Mouse (Mus musculus) MEL (cell line): ENCODE results near the gene Slc2a3. TPM values are rescaled to one million over a fixed set of nuclear protein-coding genes. Genes with fewer than 3 reads are reported as not detected.
"Not testable (repeated sequence)": the region's sequence is repeated elsewhere in the genome, so short reads cannot be mapped to it uniquely, and the experiment has no call there.

ENCODE experiments used
- DNase-seq: peaks from one replicate; pipeline ENCODE4 v3.0.0; 2011; ENCODE audit warnings: low read depth, low spot score
- H3K27ac ChIP-seq: 2 replicates; pipeline ENCODE4 v1.5.1; 2012; ENCODE audit warnings: low read depth, mild to moderate bottlenecking, control low read depth, low read length, moderate library complexity; ENCODE audit not compliant: control insufficient read depth
- H3K27me3 ChIP-seq, 2 experiments: fragments of 150-350 bp in 1 of 2; sonication (generic) in 1 of 2; 2 replicates each; pipeline ENCODE4 v1.6.1; 2012; ENCODE audit warnings: low read length in 2 of 2, mild to moderate bottlenecking in 2 of 2, improper control_type of control experiment in 1 of 2, moderate library complexity in 1 of 2; ENCODE audit not compliant: insufficient read depth in 2 of 2, control insufficient read depth in 1 of 2
- H3K36me3 ChIP-seq, 2 experiments: 2 replicates each; pipeline ENCODE4 v1.6.1; 2012 to 2014; ENCODE audit warnings: low read length in 2 of 2, improper control_type of control experiment in 1 of 2, inconsistent platforms in 1 of 2, mild to moderate bottlenecking in 1 of 2; ENCODE audit not compliant: insufficient read depth in 2 of 2, control insufficient read depth in 1 of 2
- H3K4me1 ChIP-seq, 2 experiments: fragments of 150-350 bp in 1 of 2; sonication (generic) in 1 of 2; 2 replicates each; pipeline ENCODE4 v1.6.1; 2012; ENCODE audit warnings: low read length in 2 of 2, improper control_type of control experiment in 1 of 2, mild to moderate bottlenecking in 1 of 2; ENCODE audit not compliant: insufficient read depth in 2 of 2, control insufficient read depth in 1 of 2
- H3K4me3 ChIP-seq, 2 experiments: fragments of 150-350 bp in 1 of 2; sonication (generic) in 1 of 2; 2 replicates each; pipeline ENCODE4 v1.5.1; 2012; ENCODE audit warnings: low read depth in 2 of 2, low read length in 2 of 2, mild to moderate bottlenecking in 2 of 2, moderate library complexity in 2 of 2, control low read depth in 1 of 2, improper control_type of control experiment in 1 of 2; ENCODE audit not compliant: control insufficient read depth in 1 of 2, insufficient read depth in 1 of 2
- H3K79me2 ChIP-seq: 2 replicates; pipeline ENCODE4 v1.6.1; 2012; ENCODE audit warnings: mild to moderate bottlenecking, low read length, moderate library complexity; ENCODE audit not compliant: control insufficient read depth, poor library complexity, insufficient read depth
- H3K9ac ChIP-seq: 2 replicates; pipeline ENCODE4 v1.6.1; 2012; ENCODE audit warnings: low read depth, mild to moderate bottlenecking, control low read depth, low read length, moderate library complexity; ENCODE audit not compliant: control insufficient read depth, poor library complexity, severe bottlenecking
- H3K9me3 ChIP-seq: fragments of 150-350 bp; sonication (generic); replicated peaks from 2 replicates; pipeline ENCODE4 v1.6.1; 2012; ENCODE audit warnings: mild to moderate bottlenecking, low read length, improper control_type of control experiment, moderate library complexity; ENCODE audit not compliant: insufficient read depth
- BHLHE40 ChIP-seq: IDR thresholded peaks from 2 replicates; pipeline ENCODE4 v1.6.1; 2012; ENCODE audit warnings: low read depth, mild to moderate bottlenecking, inconsistent platforms, low read length, improper control_type of control experiment, borderline replicate concordance
- CHD1 ChIP-seq: IDR thresholded peaks from 2 replicates; pipeline ENCODE4 v1.6.1; 2012; ENCODE audit warnings: low read depth, mild to moderate bottlenecking, inconsistent platforms, low read length, improper control_type of control experiment
- EP300 ChIP-seq, 2 experiments: IDR thresholded peaks; 2 replicates each; pipeline ENCODE4 v1.6.1; 2011; ENCODE audit warnings: improper control_type of control experiment in 2 of 2, low read length in 2 of 2, low read depth in 1 of 2, mild to moderate bottlenecking in 1 of 2
- ETS1 ChIP-seq: IDR thresholded peaks from 2 replicates; pipeline ENCODE4 v1.6.1; 2012; ENCODE audit warnings: low read depth, mild to moderate bottlenecking, inconsistent platforms, low read length, improper control_type of control experiment, moderate library complexity
- GATA1 ChIP-seq: IDR thresholded peaks from 2 replicates; pipeline ENCODE4 v1.6.1; 2011; ENCODE audit warnings: low read depth, low read length, improper control_type of control experiment
- KAT2A ChIP-seq: conservative IDR thresholded peaks from 2 replicates; pipeline ENCODE4 v1.6.1; 2012; ENCODE audit warnings: low read depth, low read length, improper control_type of control experiment, inconsistent platforms
- MAZ ChIP-seq: IDR thresholded peaks from 2 replicates; pipeline ENCODE4 v1.6.1; 2012; ENCODE audit warnings: low read depth, mild to moderate bottlenecking, inconsistent platforms, low read length, improper control_type of control experiment
- NELFE ChIP-seq: IDR thresholded peaks from 2 replicates; pipeline ENCODE4 v1.6.1; 2011; ENCODE audit warnings: low read depth, low read length, improper control_type of control experiment
- RAD21 ChIP-seq: IDR thresholded peaks from 2 replicates; pipeline ENCODE4 v1.6.1; 2011; ENCODE audit warnings: mild to moderate bottlenecking, low read depth, low read length, improper control_type of control experiment
- RCOR1 ChIP-seq: IDR thresholded peaks from 2 replicates; pipeline ENCODE4 v1.6.1; 2012; ENCODE audit warnings: low read depth, mild to moderate bottlenecking, inconsistent platforms, low read length, improper control_type of control experiment
- TBP ChIP-seq: IDR thresholded peaks from 2 replicates; pipeline ENCODE4 v1.8.0; 2011; ENCODE audit warnings: low read depth, low read length, improper control_type of control experiment
- TCF12 ChIP-seq: IDR thresholded peaks from 2 replicates; pipeline ENCODE4 v1.6.1; 2014; ENCODE audit warnings: low read depth, mild to moderate bottlenecking, inconsistent platforms, low read length, improper control_type of control experiment, moderate library complexity
- USF1 ChIP-seq: IDR thresholded peaks from 2 replicates; pipeline ENCODE4 v1.6.1; 2014; ENCODE audit warnings: low read depth, mild to moderate bottlenecking, inconsistent platforms, low read length, improper control_type of control experiment, moderate library complexity
- ZC3H11A ChIP-seq: IDR thresholded peaks from 2 replicates; pipeline ENCODE4 v1.6.1; 2012; ENCODE audit warnings: low read depth, mild to moderate bottlenecking, inconsistent platforms, low read length, improper control_type of control experiment
- ZNF384 ChIP-seq: IDR thresholded peaks from 2 replicates; pipeline ENCODE4 v1.6.1; 2012; ENCODE audit warnings: low read depth, mild to moderate bottlenecking, inconsistent platforms, low read length, improper control_type of control experiment
- polyA plus RNA-seq, 2 experiments: library from polyadenylated mRNA; stranded (reverse) in 1 of 2; unstranded in 1 of 2; fragments of >175 nt in 1 of 2; fragments of >200 nt in 1 of 2; gene quantifications; 2 replicates each; pipeline versions ENCODE4 v1.2.1 to v1.2.4; 2012; ENCODE audit warnings: low replicate concordance in 2 of 2, low read depth in 1 of 2; ENCODE audit not compliant: insufficient read length in 2 of 2, insufficient read depth in 1 of 2, missing spikeins in 1 of 2
- total RNA-seq: library from RNA; depleted of rRNA; stranded (reverse); fragments of 300-350 nt; gene quantifications from 2 replicates; pipeline ENCODE4 v1.2.3, GENCODE M21; 2012

Gene Slc2a3
- total and polyA plus RNA-seq, 3 experiments, result 78.4 to 93.4 TPM; not detected in 1

DNA sequence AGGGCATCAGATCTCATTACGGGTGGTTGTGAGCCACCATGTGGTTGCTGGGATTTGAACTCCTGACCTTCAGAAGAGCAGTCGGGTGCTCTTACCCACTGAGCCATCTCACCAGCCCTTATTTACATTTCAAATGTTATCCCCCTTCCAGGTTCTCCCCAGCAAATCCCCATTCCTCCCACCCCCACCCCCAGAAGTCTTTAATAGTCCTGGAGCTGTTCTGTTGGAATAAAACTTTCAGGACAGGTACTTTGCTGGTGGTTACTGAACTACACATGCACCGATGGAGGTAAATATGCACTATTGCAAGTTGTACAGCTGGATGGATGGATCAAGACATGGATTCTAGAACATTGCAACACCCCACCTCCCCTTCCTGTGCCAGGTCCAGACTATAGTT, 34.4 kb downstream of the Slc2a3 start:
- not testable (repeated sequence) for H3K9me3 ChIP-seq, H3K9ac ChIP-seq, H3K27ac ChIP-seq, H3K4me3 ChIP-seq, H3K79me2 ChIP-seq, DNase-seq, H3K27me3 ChIP-seq
- Histone ChIP-seq H3K36me3 (peaks cover 0 to 14% of the 10 kb centered on the region in 2 experiments; a peak in 2 of 4 replicates), H3K4me1 (peaks cover 13 to 18% of the 10 kb centered on the region in 2 experiments)

DNA sequence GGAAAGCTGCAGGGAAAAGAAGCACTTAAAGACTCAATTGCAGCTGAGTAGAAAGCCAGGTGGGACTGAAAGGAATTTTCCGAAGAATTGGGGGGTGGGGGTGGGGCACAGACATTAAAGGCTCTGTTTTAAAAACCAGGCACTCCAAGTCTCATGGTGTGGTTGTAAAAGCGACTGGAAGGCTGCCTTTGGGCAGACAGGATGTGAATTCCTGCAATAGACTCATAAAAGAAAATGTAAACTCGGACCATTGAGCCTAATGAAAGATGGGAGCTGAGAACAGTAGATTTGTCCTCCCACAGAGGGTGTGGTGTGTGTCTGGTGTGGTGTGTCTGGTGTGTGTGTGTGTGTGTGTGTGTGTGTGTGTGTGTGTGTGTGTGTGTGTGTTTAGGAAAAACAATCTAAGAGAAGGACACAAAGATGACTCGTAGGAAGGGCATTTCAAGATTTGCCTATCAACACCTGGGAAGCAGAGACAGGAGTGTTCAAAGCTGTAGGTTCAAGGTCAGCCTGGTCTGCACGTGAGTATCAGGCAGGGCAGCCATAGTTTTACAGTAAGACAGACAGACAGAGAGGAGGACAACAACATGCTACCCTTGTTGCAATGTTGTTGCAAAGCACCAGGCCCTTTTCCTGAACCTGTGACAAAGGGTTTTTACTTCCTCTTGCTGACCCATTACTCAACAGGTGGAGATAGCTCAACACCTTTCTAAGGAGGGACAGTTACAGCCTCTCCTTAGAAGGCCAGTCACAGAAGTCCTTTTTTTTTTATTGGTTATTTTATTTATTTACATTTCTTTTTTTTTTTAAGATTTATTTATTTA, 35.1 kb downstream of the Slc2a3 start:
- Histone ChIP-seq H3K27ac (no peak overlapping the region), H3K9me3 (no peaks in the 10 kb centered on the region), H3K36me3 (peaks cover 0 to 21% of the 10 kb centered on the region in 2 experiments; a peak in 2 of 4 replicates), H3K79me2 (no peaks in the 10 kb centered on the region), H3K4me1 (peaks cover 17 to 23% of the 10 kb centered on the region in 2 experiments), H3K27me3 (no peaks in the 10 kb centered on the region), H3K9ac (no peak overlapping the region), H3K4me3 (no peak overlapping the region)
- DNase-seq, result no peak
- TF ChIP-seq ZC3H11A (no peak), ZNF384 (no peak), ETS1 (no peak), TBP (no peak), MAZ (no peak), BHLHE40 (no peak), CHD1 (no peak), TCF12 (no peak), NELFE (no peak), RAD21 (no peak), EP300 (IDR thresholded peaks at IDR 0.05; ENCODE audit: low read depth in 1 of 2, low read length in 2 of 2) (no peak), KAT2A (no peak)
- TF ChIP-seq, all 39 proteins: peak for 0

DNA sequence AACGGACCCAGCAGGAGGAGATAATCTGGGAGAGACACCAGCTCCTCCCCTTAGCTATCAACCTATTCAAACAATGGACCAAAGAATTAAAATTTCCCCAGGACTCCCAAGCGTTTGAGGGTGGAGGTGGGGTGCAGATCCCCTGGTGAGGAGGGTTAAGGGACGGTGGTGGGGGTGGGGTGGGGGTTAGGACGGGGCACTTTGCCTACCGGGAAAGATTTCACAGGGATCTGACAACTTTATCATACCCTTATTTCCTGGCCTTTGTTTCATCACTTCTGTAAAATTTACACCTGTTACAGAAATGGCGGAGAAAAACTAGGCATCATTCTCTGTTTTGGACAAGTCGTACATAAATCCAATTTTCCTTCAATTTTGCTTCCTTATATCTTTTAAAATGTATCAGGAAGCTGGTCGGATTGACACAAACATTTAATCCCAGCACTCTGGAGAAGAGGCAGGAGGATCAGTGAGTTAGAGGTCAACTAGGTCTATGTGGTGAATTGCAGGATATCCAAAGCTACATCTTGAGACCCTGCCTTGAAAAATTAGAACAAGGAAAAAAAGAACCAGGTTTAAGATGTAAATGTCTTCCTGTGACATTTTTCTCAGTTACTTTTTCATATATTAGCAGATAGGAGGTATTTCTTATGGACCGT, 36.0 kb downstream of the Slc2a3 start:
- Histone ChIP-seq H3K27me3 (no peaks in the 10 kb centered on the region), H3K9ac (peak overlapping the region; percentile 56), H3K4me3 (peak overlapping the region; percentile 48 to 72), H3K79me2 (no peaks in the 10 kb centered on the region), H3K9me3 (no peaks in the 10 kb centered on the region), H3K4me1 (peaks cover 22 to 27% of the 10 kb centered on the region in 2 experiments)
- no peak for TF ChIP-seq USF1
- TF ChIP-seq RCOR1, result no peak
- no peak for TF ChIP-seq MAZ
- TF ChIP-seq GATA1, result 0 out of 2 replicates have a peak, but pooled peaks have one; percentile 12
- TF ChIP-seq, all 39 proteins: peak for 1
- H3K36me3 ChIP-seq, result peaks cover 0 to 25% of the 10 kb centered on the region in 2 experiments; a peak in 2 of 4 replicates
- DNase-seq, result peak; percentile 22
- peak overlapping the region; percentile 98 for H3K27ac ChIP-seq
